Mouse (Mus musculus) hindlimb bud, embryonic 11.5 days (tissue): ENCODE measurements around the gene Klf3.

Source experiments
- DNase-seq: peaks from one replicate; pipeline ENCODE4 v3.0.0-alpha.2; 2012; ENCODE audit warnings: low read depth, low spot score; ENCODE audit errors: extremely low spot score

Gene Klf3

DNA sequence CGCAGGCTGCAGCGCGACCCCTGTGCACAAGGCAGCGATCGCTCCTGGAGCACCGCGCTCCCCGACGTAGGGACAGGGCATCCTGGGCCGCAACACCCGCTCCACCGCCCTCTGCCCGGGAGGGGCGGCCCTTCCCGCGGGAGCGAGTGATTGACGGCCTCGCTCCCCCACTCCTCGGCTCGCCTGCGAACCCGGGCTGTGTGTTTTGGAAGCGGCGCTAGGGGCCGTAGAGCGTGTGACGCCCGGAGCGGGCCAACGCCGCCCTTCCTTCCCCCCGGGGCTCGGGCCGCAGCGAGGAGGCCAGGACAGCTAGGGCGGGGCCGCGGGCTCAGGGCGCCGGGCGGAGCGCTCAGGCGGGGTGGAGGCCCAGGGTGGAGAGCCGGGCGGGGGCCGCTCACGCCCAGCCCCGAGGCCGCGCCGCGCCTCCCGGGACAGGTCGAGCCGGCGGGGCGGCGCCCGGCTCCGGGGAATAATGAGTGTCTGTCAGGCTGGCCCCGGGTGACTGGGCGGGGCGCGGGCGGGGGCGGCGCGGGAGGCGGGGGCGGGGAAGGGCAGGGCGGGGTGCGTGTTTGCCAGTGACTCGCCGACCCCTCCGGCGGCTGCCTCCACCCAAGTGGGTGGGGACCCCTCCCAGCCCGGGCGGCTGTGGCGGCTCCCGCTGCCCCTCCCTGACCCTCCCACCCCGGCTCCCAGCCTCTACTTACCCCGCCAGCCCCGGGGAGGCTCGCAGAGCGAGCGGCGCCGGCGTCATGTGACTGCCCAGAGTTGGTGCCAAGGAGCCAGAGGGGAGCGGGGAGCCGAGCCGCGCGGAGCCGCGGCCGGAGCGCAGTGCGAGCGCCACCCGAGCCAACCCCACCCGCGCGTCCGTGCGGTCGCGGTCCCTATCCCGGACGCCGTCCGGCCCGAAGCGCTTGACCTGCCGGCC is at the start of gene Klf3:
Gene Klf3, plus strand, starts transcription at position 594 of the 925 bp plus-strand sequence.
- peak; percentile 53 for DNase-seq

- DNase-seq, result no peak
Observed at GRCm38 (mm10) chr5:64762295-64762694, 40.9 kb upstream of the Klf3 start.

- DNase-seq, result no peak
Observed at GRCm38 (mm10) chr5:64764452-64764851, 38.7 kb upstream of the Klf3 start.

DNA sequence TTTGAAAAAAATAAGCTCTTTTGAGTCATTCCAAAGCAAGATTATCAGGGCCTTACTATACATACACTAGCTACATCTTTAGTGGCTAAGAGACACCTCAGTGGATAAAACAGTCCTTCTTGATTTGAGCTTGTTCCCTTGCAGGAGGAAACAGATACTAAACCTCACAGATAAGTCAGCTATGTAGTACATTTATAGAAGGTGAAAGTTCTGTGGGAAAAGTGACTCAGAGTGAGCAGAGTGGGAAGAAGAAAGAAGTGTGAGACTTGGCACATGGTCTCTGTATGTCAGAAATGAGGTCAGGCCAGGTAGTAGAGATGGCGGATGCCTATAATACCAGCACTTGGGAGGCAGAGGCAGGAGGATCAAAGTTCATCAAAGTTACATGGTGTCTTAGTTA is 37.4 kb upstream of the Klf3 start:
- DNase-seq, result no peak

DNA sequence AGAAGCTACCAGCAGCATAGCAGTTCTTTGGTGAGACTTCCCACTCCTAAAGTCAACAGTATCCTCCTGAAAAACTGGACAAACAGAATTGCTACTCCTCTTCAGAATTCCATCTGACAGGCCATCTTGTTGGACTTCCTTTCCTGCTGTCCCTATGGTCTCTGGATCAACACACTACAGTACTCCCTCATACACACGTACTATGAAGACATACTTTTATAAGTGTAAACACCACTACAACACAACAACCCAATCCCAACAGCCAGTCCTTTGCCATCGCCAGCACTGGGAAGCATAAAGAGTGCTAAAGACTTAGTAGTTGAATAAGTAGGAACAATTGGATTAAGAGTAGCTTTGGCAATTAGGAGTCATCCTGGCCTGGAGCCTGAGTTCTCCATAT is 36.6 kb upstream of the Klf3 start:
- no peak for DNase-seq

DNA sequence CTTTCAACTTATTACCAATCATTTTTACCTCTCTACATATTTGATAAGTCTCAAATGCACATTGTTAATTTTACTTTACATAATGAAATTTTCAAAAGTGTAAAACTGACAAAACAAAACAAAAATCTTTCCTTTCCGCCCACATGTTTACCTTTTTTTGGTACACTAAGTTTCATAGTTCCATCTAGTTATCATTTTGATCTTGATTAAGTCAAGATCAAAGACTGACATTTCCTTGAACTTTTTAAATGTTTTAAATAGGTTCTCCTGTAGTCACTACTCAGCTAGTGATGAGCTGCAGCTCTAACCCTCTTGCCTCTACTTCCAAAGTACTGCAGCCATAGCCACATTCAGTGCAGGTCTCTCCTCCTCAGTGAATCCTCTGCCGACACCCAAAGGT is 31.6 kb upstream of the Klf3 start:
- no peak for DNase-seq

- no peak for DNase-seq
Observed at GRCm38 (mm10) chr5:64778211-64778610, 25.0 kb upstream of the Klf3 start.

DNA sequence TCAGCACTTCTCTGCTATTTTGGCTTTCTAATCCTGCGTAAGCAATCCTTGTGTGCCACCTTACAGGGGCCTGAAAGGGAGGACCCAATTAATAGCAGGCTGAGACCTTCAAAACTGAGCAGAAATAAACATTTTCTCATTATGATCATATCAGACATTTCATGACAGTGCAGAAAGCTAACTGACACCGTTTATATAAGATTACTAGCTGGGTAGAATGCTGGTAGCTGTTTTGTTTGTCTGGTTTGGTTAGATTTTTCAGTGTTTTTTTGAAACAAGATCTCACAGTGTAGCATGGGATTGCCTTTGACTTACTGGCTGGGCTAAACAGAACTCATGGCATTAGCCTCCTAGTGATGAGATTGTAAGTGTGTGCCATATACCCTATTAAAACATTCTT is 23.9 kb upstream of the Klf3 start:
- no peak for DNase-seq

DNA sequence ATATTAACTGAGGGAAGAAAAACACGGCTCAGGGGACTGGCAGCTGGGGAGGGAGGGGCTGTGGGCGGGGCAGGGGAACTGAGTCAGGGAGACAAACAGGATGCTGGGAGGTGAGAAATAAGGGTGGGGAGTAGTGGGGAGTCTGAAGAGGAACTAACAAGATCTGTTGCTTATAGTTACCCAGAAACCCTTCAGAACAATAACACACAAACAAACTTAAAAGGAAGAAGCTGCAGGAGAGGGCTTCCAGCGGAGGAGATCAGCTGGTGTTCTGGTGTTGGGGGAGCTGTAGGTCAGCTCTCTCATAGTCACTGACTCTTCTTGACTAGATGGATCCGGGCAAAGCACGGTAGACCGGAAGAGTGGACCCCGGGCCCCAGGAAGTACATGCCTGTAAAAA is 22.4 kb upstream of the Klf3 start:
- no peak for DNase-seq

DNA sequence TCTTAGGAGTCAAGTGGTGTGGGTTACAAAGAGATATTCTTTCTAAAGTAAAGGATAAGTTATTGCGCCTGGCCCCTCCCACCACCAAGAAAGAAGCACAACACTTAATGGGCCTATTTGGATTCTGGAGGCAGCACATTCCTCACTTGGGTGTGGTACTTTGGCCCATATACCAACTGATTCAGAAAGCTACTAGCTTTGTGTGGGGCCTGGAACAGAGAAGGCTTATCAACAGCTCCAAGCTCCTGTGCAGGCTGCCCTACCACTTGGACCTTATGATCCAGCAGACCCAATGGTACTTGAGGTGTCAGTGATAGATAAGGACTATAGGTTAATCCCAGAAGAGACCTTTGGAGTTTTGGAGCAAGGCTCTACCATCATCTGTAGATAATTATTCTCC is 15.0 kb upstream of the Klf3 start:
- no peak for DNase-seq

GRCm38 (mm10) chr5:64798209-64798608 is 5.0 kb upstream of the Klf3 start:
- no peak for DNase-seq

DNA sequence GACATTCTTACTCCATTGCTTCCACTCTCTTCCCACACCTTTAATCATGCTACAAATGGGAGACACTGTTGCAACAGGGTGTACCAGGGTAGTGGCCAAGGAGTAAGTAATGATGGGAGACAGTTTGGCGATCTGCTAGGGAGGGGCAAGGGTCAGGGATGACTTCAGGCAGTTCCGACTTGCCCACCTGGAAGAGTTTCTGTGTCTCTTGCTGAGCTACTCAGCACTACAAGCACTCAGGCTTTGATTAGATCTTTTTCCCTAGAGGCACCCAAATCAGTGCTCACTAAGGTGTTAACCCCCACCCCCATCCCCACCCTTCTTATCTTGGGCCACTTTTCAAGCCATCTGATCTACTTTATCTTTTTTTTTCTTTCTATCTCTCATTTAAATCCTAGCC is 1.6 kb upstream of the Klf3 start:
- DNase-seq, result no peak

DNA sequence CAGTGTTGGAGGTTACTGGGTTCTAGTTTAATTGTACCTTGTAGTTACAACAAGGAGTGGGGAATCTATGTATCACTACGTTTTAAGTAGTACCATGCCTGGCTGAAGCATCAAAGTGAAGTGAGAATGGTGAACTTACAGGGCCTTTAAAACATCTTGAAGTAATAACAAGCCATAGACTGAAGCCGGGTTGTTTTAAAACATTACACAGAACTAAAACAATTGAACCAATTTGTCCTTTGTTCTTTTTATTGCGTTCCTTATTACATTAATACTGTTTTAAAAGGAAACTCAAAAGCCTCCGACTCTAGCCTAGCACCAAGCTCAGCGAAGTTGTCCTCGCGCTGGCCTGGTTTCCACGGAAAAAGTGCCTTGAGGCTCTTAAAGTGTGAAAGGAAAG is 1.0 kb upstream of the Klf3 start:
- DNase-seq, result no peak

GRCm38 (mm10) chr5:64803720-64804462 is 703 bp downstream of the Klf3 start:
- no peak for DNase-seq

DNA sequence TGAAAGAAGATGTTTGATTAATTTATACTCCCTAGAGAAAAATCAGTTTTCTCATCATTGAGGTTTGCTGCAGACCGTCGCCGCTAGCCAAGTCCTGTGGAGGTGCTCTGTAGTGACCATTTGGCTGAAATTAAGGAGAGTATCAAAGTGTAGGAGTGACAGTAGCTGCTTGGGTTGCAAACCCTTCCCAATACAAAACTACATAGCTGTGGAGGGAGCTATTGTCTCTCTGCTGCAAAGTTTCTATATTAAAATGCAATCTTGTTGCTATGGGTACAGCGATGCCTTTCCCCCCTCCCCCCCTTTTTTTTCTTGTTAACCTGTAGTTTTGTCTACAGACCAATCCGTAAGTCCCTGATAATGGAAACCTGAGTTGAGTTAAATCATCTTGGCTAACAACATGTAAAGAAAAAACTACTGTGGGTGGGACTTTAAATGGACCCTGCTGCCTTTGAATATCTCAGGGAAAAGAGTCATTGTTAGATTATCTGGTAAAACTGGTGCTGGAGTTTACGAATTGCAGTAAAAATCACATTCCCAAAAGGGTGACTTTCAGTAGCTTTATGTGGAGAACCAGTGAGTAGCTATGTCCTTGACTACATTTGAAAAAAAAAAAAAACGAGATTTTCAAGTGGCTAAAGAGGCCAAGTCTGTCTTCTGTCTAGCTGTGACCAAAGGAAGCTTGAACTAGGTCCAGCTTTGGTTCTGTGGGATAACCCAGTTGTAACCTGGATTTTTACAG is 2.1 kb downstream of the Klf3 start:
- DNase-seq, result peak; percentile 28

DNA sequence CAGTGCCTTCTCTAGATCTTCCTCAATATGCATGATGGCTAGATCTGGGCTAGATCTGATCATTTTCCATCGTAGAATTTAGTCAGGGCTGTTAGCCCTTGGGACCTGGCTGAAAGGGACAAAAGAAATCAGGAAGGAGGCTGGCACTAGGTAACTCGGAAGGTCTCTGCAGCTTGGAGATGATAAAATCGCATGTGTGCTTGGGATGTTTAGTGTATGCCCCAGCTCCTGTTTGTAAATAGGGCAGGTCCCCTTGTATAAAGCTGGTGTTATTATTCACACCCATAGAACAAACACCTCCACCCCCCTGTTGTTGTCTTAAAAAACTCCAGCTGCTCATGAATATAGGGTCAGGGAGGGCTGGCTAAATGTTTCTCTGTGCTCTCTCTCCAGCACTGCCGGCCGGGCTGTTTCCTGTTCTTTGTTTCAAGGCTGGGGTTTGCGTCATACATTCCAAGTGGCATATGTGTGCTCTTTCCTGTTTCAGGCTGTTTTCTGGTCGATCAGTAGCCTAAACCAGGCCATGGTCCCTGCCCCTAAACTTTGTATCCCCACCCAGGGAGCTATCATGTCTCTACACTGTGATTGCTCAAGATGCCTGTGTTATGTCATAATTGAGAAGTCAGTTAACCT is 2.8 kb downstream of the Klf3 start:
- DNase-seq, result peak; percentile 75

GRCm38 (mm10) chr5:64806600-64806999 is 3.4 kb downstream of the Klf3 start:
- no peak for DNase-seq

GRCm38 (mm10) chr5:64807159-64807558 is 4.0 kb downstream of the Klf3 start:
- no peak for DNase-seq

DNA sequence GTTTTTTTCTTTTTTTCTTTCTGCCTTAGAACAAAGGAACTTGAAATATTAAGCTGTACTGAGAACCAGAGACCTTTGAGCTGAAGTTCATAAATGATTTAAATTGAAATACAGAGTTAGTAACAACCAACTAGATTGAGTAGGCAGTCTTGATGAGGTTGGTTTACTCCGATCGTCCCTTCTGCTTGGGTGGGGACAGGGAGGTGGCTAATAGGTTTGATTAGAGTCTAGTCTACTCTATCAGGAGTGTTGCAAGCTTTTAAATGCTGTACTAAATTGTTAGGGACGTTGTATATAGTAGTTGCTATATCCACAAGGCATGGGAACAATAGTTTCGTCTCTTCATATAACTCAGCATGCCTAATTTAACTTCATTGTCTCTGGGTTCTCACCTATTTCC is 4.4 kb downstream of the Klf3 start:
- no peak for DNase-seq

DNA sequence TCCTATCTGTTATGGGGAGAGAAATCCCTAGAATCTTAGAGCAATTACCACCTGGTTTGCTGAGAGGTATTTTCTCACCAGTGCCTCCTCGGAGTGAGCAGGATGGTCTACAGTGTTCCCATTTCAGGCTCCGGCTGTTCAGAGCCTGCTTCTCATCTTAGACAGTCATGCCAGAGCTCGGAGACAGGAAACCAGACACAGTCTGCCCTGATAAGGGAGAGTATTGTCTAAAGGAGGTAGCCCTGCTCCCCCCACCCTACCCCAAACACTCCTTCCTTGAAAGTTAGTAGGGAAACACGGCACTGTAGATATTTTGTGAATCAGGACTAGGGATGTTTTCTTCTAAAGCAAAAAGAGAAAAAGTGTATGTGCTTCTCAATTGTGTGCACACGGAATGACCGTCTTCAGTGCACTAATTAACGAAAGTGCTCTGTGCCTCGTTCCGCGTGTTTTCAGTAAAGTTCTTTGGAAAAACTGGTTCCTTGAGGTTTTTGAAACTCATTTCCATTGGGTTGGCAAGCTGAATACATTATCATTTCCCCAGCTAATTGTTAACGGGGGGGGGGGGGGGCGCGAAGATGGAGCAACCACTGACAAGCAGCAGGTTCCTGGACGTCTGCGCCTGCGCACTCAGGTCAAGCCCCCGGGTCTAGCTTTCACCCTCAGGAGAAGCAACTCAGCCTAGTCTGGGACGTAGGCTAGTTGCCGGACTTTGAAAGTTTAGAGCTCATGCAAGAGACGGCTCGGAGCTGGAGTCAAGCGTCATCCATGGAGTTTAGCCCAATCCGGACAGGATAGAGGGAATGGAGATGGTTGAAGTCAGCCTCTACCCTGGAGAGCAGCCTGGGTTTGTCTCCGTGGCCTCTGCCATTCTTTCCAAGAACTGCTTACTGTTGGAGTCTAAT is 5.2 kb downstream of the Klf3 start:
- no peak for DNase-seq
